Mouse (Mus musculus): ENCODE data around the gene Msrb2. TPM values are rescaled to one million over a fixed set of nuclear protein-coding genes. Genes with fewer than 3 reads are reported as not detected.

Gene Msrb2
- polyA plus RNA-seq, 1 experiment from 2014 or later, result 22.7 TPM

DNA sequence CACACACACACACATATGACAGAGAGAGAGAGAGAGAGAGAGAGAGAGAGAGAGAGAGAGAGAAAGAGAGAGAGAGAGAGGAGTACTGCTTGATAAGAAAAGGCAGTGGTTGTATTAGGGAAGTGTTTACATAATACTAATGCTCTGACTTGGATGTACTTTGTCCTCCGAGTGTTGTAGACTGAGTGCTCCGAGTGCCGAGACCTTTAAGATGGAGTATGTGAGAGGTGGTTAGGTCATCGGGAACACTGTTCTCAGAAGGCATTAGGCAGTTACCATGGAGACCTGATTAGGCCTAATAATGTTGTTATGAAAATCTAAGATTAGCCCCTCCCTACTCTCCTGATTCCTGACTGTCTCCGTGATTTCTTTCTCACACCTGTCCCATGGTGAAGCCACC, 21.1 kb upstream of the Msrb2 start:
- 48% methylated on average over 5 of the region's 5 CpGs for WGBS
- no peak overlapping the region for H3K4me2 ChIP-seq (replicated peaks; ENCODE audit: low read depth, low read length)
- no peaks in the 10 kb centered on the region for H3K4me1 ChIP-seq (ENCODE audit: control insufficient read depth, insufficient read depth, low read length)
- no peak overlapping the region for H3K4me3 ChIP-seq (ENCODE audit: low read depth, low read length)
- H3K27ac ChIP-seq (ENCODE audit: low read length), result no peak overlapping the region
- H3K9me3 ChIP-seq (ENCODE audit: control insufficient read depth, low read depth, low read length), result no peaks in the 10 kb centered on the region
- H3K36me3 ChIP-seq (ENCODE audit: control insufficient read depth, insufficient read depth, low read length), result no peaks in the 10 kb centered on the region
- no peak overlapping the region for H3K9ac ChIP-seq (replicated peaks; ENCODE audit: low read depth, low read length)
- no peaks in the 10 kb centered on the region for H3K27me3 ChIP-seq (ENCODE audit: control insufficient read depth, insufficient read depth, low read length)
- ATAC-seq (ENCODE audit: insufficient number of reproducible peaks, insufficient read depth, low FRiP score, low read depth), result no peak

DNA sequence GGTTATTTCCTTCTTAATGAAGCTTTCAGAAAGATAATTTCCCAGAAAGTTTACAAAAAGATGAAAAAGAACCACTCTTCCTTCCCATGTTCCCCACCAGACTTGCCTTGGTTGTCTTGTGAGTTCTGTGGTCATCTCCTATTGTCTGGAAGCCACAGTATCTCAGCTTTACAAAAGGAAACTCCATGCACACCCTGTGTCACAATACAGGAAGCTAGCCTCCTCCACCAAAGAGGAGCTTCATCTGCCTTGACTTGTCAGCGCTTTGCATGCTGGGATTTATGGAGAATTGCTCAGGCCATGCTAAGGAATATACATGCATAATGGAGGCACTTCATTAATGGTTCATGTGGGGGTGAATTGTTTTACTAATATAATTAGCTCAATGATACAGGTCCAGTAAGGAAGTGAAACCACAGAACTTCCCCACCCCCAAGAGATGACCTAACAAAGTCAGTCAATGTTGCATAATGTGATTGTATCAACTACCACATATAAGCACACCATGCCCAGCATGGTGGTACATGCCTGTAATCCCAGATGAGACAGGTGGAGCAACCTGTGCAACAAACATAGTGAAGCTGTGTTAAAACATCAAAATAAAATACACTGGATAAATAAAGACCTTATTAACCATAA, 19.5 kb upstream of the Msrb2 start:
- no peak for ATAC-seq (ENCODE audit: insufficient number of reproducible peaks, insufficient read depth, low FRiP score, low read depth)
- Histone ChIP-seq H3K9me3 (ENCODE audit: control insufficient read depth, low read depth, low read length) (no peaks in the 10 kb centered on the region), H3K36me3 (ENCODE audit: control insufficient read depth, insufficient read depth, low read length) (no peaks in the 10 kb centered on the region), H3K27me3 (ENCODE audit: control insufficient read depth, insufficient read depth, low read length) (no peaks in the 10 kb centered on the region), H3K9ac (replicated peaks; ENCODE audit: low read depth, low read length) (no peak overlapping the region), H3K4me2 (replicated peaks; ENCODE audit: low read depth, low read length) (no peak overlapping the region), H3K27ac (ENCODE audit: low read length) (no peak overlapping the region), H3K4me3 (ENCODE audit: low read depth, low read length) (no peak overlapping the region), H3K4me1 (ENCODE audit: control insufficient read depth, insufficient read depth, low read length) (no peaks in the 10 kb centered on the region)
- 91% methylated on average over 1 of the region's 1 CpGs for WGBS

DNA sequence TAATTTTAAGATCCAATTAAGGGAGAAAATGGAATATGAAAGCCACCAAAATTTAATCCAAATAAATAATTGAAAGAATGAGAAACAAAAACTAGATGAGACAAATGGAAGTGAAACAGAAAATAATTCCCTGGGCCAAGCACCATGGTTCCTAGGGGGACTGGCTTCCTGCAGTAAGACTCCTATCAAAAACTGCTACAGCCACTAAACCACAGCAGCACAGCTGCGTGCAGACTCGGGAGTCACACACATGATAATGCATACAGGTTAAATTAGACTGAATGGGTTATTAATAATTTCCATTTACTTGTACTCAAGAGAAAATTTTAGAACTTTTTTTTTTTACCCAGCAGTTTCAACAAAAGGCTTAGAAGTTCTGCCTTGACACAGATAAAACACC, 18.1 kb upstream of the Msrb2 start:
- Histone ChIP-seq H3K9ac (replicated peaks; ENCODE audit: low read depth, low read length) (no peak overlapping the region), H3K4me2 (replicated peaks; ENCODE audit: low read depth, low read length) (no peak overlapping the region), H3K4me3 (ENCODE audit: low read depth, low read length) (no peak overlapping the region), H3K27me3 (ENCODE audit: control insufficient read depth, insufficient read depth, low read length) (no peaks in the 10 kb centered on the region), H3K4me1 (ENCODE audit: control insufficient read depth, insufficient read depth, low read length) (no peaks in the 10 kb centered on the region), H3K27ac (ENCODE audit: low read length) (no peak overlapping the region), H3K9me3 (ENCODE audit: control insufficient read depth, low read depth, low read length) (no peaks in the 10 kb centered on the region), H3K36me3 (ENCODE audit: control insufficient read depth, insufficient read depth, low read length) (no peaks in the 10 kb centered on the region)
- WGBS, result 89% methylated on average over 2 of the region's 2 CpGs
- ATAC-seq (ENCODE audit: insufficient number of reproducible peaks, insufficient read depth, low FRiP score, low read depth), result no peak

DNA sequence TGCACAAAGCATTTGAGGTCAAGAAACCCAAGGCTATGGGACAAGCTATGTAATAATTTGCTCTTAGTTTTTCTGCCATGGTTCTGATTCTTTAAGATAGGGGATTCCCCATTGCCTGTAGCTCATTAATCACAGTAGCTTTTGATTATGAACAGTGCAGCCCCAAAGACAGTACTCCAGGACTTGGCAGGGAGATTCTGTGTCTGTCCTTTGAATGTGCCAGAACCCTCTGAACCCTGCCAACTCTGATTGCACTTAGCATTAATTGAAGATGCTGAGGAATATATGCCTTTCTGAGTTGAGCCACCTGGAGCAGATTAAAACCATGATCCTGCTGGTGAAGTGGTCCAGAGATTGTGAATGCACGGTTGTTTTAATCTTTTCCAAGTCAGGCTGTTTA, 8.4 kb upstream of the Msrb2 start:
- Histone ChIP-seq H3K27ac (ENCODE audit: low read length) (no peak overlapping the region), H3K9me3 (ENCODE audit: control insufficient read depth, low read depth, low read length) (no peaks in the 10 kb centered on the region), H3K36me3 (ENCODE audit: control insufficient read depth, insufficient read depth, low read length) (no peaks in the 10 kb centered on the region), H3K4me1 (ENCODE audit: control insufficient read depth, insufficient read depth, low read length) (no peaks in the 10 kb centered on the region), H3K27me3 (ENCODE audit: control insufficient read depth, insufficient read depth, low read length) (no peaks in the 10 kb centered on the region), H3K4me3 (ENCODE audit: low read depth, low read length) (no peak overlapping the region), H3K4me2 (replicated peaks; ENCODE audit: low read depth, low read length) (no peak overlapping the region), H3K9ac (replicated peaks; ENCODE audit: low read depth, low read length) (no peak overlapping the region)
- ATAC-seq (ENCODE audit: insufficient number of reproducible peaks, insufficient read depth, low FRiP score, low read depth), result 0 out of 2 replicates have a peak, but pooled peaks have one; percentile 65
- WGBS, result 34% methylated on average over 1 of the region's 1 CpGs

DNA sequence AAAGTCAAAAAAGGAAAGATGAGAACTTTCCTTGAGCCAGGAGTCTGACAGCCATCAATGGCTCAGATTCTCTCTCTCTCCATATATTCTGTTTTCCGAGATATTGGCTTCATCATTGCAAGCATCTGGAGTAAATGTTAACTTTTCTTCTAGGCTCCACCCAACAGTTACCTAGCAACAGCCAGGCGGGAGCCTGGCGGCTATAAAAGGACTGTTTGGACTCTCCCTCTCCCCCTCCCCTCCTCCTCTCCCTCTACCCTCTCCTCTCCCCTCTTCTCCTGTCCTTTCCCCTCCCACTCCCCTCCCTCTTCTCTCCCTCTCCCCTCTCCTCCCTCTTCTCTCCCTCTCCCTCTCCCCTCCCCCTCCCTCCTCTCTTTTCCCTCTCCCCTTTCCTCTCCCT, 4.8 kb upstream of the Msrb2 start:
- H3K9ac ChIP-seq (replicated peaks; ENCODE audit: low read depth, low read length), result no peak overlapping the region
- H3K9me3 ChIP-seq (ENCODE audit: control insufficient read depth, low read depth, low read length), result no peaks in the 10 kb centered on the region
- no peaks in the 10 kb centered on the region for H3K27me3 ChIP-seq (ENCODE audit: control insufficient read depth, insufficient read depth, low read length)
- H3K4me2 ChIP-seq (replicated peaks; ENCODE audit: low read depth, low read length), result no peak overlapping the region
- WGBS, result 21% methylated on average over 3 of the region's 3 CpGs
- no peak overlapping the region for H3K4me3 ChIP-seq (ENCODE audit: low read depth, low read length)
- no peaks in the 10 kb centered on the region for H3K36me3 ChIP-seq (ENCODE audit: control insufficient read depth, insufficient read depth, low read length)
- no peak for ATAC-seq (ENCODE audit: insufficient number of reproducible peaks, insufficient read depth, low FRiP score, low read depth)
- no peaks in the 10 kb centered on the region for H3K4me1 ChIP-seq (ENCODE audit: control insufficient read depth, insufficient read depth, low read length)
- no peak overlapping the region for H3K27ac ChIP-seq (ENCODE audit: low read length)

DNA sequence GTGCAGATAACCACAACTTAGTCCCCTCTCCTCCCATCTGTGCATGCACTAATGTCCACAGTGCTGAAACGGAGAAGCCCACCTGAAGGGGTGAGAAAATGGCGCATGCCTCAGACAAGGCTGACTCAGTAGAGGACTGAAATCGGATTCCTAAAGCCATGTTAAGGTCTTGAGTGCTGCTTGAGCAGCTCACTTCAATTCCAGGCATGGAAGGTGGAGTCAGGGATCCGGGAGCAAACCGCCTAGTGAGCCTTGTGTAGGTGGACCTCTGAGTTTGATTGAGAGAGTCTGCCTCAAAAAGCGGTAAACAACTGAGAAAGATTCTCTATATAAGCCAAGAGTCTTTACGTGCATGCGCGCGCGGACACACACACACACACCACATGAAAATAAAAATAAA, 4.1 kb upstream of the Msrb2 start:
- Histone ChIP-seq H3K27ac (ENCODE audit: low read length) (no peak overlapping the region), H3K4me2 (replicated peaks; ENCODE audit: low read depth, low read length) (no peak overlapping the region), H3K9me3 (ENCODE audit: control insufficient read depth, low read depth, low read length) (no peaks in the 10 kb centered on the region), H3K27me3 (ENCODE audit: control insufficient read depth, insufficient read depth, low read length) (no peaks in the 10 kb centered on the region), H3K36me3 (ENCODE audit: control insufficient read depth, insufficient read depth, low read length) (no peaks in the 10 kb centered on the region), H3K4me1 (ENCODE audit: control insufficient read depth, insufficient read depth, low read length) (no peaks in the 10 kb centered on the region), H3K4me3 (ENCODE audit: low read depth, low read length) (no peak overlapping the region), H3K9ac (replicated peaks; ENCODE audit: low read depth, low read length) (no peak overlapping the region)
- no peak for ATAC-seq (ENCODE audit: insufficient number of reproducible peaks, insufficient read depth, low FRiP score, low read depth)
- 79% methylated on average over 11 of the region's 11 CpGs for WGBS

DNA sequence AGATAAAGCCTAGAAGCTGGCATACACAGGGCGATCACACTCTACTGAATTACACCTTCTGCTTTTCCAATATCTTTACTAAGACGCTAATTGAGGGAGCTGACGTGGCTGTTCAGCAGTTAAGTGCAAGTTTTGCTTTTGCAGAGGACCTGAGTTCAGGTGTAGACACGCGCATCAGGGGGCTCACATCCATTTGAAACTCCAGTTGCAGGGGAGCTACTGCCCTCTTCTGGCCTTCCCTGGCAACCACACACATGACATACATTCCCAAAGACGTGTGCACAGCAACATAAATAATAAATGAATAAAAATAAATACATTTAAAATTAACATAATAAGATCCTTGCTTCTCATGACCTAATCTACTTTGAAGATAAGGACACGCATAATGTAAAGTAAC, 2.5 kb downstream of the Msrb2 start:
- no peaks in the 10 kb centered on the region for H3K36me3 ChIP-seq (ENCODE audit: control insufficient read depth, insufficient read depth, low read length)
- no peak for ATAC-seq (ENCODE audit: insufficient number of reproducible peaks, insufficient read depth, low FRiP score, low read depth)
- H3K27me3 ChIP-seq (ENCODE audit: control insufficient read depth, insufficient read depth, low read length), result no peaks in the 10 kb centered on the region
- H3K9ac ChIP-seq (replicated peaks; ENCODE audit: low read depth, low read length), result no peak overlapping the region
- H3K27ac ChIP-seq (ENCODE audit: low read length), result no peak overlapping the region
- H3K4me1 ChIP-seq (ENCODE audit: control insufficient read depth, insufficient read depth, low read length), result no peaks in the 10 kb centered on the region
- H3K4me3 ChIP-seq (ENCODE audit: low read depth, low read length), result no peak overlapping the region
- no peak overlapping the region for H3K4me2 ChIP-seq (replicated peaks; ENCODE audit: low read depth, low read length)
- H3K9me3 ChIP-seq (ENCODE audit: control insufficient read depth, low read depth, low read length), result no peaks in the 10 kb centered on the region
- WGBS, result 87% methylated on average over 7 of the region's 7 CpGs

DNA sequence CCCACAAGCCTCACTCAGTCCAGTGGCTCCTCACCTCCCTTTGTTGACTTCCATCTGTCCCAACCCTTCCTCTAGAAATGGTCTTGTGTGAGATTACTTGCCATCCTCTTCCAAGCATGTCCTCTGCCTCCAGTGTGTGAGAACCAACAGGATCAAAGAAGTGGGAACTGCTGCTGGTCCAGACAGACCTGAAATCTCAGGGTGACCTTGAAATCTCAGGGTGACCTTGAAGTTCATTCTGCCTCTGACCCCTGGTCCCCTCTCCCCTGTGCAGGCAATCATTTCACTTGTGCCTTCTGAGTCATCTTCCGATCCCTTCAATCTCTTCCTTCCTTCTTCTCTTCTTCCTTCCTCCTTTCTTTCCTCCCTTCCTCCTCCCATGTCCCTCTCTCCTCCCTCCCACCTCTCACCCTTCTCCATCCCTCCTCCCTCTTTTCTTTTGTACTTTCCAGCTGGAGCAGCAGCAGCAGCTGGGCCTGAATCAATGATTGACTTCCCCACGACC, 9.3 kb downstream of the Msrb2 start:
- Histone ChIP-seq H3K36me3 (ENCODE audit: control insufficient read depth, insufficient read depth, low read length) (no peaks in the 10 kb centered on the region), H3K9ac (replicated peaks; ENCODE audit: low read depth, low read length) (no peak overlapping the region), H3K27me3 (ENCODE audit: control insufficient read depth, insufficient read depth, low read length) (no peaks in the 10 kb centered on the region), H3K9me3 (ENCODE audit: control insufficient read depth, low read depth, low read length) (no peaks in the 10 kb centered on the region), H3K4me3 (ENCODE audit: low read depth, low read length) (no peak overlapping the region), H3K4me2 (replicated peaks; ENCODE audit: low read depth, low read length) (no peak overlapping the region), H3K4me1 (ENCODE audit: control insufficient read depth, insufficient read depth, low read length) (no peaks in the 10 kb centered on the region), H3K27ac (ENCODE audit: low read length) (no peak overlapping the region)
- no peak for ATAC-seq (ENCODE audit: insufficient number of reproducible peaks, insufficient read depth, low FRiP score, low read depth)
- WGBS, result 47% methylated on average over 2 of the region's 2 CpGs

DNA sequence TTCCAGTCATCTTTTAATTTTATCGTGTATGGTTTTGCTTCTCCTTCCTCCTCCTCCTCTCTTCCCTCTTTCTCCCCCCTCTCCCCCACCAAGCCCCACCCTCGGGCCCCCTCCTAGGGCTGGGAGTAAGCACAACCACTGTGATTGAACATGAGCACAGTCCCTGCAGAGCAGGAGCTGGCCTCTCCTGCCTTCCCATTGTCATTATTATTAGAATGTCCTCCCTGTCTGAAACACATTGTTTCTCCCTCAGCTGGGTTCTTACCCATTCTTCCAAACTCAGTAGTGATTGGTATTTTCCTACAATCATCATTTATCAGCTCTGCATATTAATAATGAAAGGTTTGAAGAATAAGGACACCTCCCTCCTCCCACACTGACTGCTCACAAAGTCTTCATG, 9.7 kb downstream of the Msrb2 start:
- Histone ChIP-seq H3K36me3 (ENCODE audit: control insufficient read depth, insufficient read depth, low read length) (no peaks in the 10 kb centered on the region), H3K9ac (replicated peaks; ENCODE audit: low read depth, low read length) (no peak overlapping the region), H3K9me3 (ENCODE audit: control insufficient read depth, low read depth, low read length) (no peaks in the 10 kb centered on the region), H3K4me1 (ENCODE audit: control insufficient read depth, insufficient read depth, low read length) (no peaks in the 10 kb centered on the region), H3K4me2 (replicated peaks; ENCODE audit: low read depth, low read length) (no peak overlapping the region), H3K27me3 (ENCODE audit: control insufficient read depth, insufficient read depth, low read length) (no peaks in the 10 kb centered on the region), H3K27ac (ENCODE audit: low read length) (no peak overlapping the region), H3K4me3 (ENCODE audit: low read depth, low read length) (no peak overlapping the region)
- ATAC-seq (ENCODE audit: insufficient number of reproducible peaks, insufficient read depth, low FRiP score, low read depth), result no peak
- 38% methylated on average over 2 of the region's 2 CpGs for WGBS
